Mouse (Mus musculus) small intestine, adult 2 months (tissue): ENCODE measurements at regions not wholly inside any gene's neighbourhood (a gene's known extent, or its start where the extent isn't known, plus 50 kb on each side); places are given as distances from the start of the nearest gene placed in this dataset.

Experiments
- CTCF ChIP-seq: fragments of 200-500 bp; IDR thresholded peaks from 2 replicates; pipeline ENCODE4 v1.5.1; 2012; ENCODE audit warnings: low read depth, mild to moderate bottlenecking, control low read depth, inconsistent platforms, low read length, moderate library complexity, mixed read lengths; ENCODE audit not compliant: insufficient replicate concordance, insufficient read length; ENCODE audit errors: extremely low read depth
- POLR2A ChIP-seq: fragments of 200-500 bp; IDR thresholded peaks from 2 replicates; pipeline ENCODE4 v1.6.1; 2012; ENCODE audit warnings: low read depth, mild to moderate bottlenecking, control low read depth, inconsistent platforms, low read length, moderate library complexity

- TF ChIP-seq CTCF = no peak
- no peak for TF ChIP-seq POLR2A
Observed at GRCm38 (mm10) chr14:76809411-76809810, 227.2 kb upstream of the Ccdc122 start.
